Mouse (Mus musculus): ENCODE data around the gene Srcin1.
A peak's percentile ranks its signal among the peaks of the same experiment; 100 is the strongest.

Srcin1 gene

GRCm38 (mm10) chr11:97556569-97557408 lies 19.2 kb downstream of the Srcin1 start:
- peak; percentile 41 for DNase-seq (ENCODE audit: low read depth, low spot score)

GRCm38 (mm10) chr11:97555144-97555543 lies 20.8 kb downstream of the Srcin1 start:
- DNase-seq (ENCODE audit: low read depth, low spot score) = no peak

- no peak for DNase-seq (ENCODE audit: low read depth, low spot score)
These were observed 23.8 kb downstream of the Srcin1 start for GRCm38 (mm10) chr11:97552151-97552550.

- DNase-seq (ENCODE audit: low read depth, low spot score) = no peak
These were observed 27.2 kb downstream of the Srcin1 start for GRCm38 (mm10) chr11:97548757-97549156.

- no peak for DNase-seq (ENCODE audit: low read depth, low spot score)
These were observed 27.9 kb downstream of the Srcin1 start for GRCm38 (mm10) chr11:97547957-97548706.

- peak; percentile 45 for DNase-seq (ENCODE audit: low read depth, low spot score)
These were observed 29.1 kb downstream of the Srcin1 start for GRCm38 (mm10) chr11:97546804-97547411.

GRCm38 (mm10) chr11:97545808-97546560 lies 30.0 kb downstream of the Srcin1 start:
- no peak for DNase-seq (ENCODE audit: low read depth, low spot score)

GRCm38 (mm10) chr11:97543883-97544282 lies 32.1 kb downstream of the Srcin1 start:
- no peak for DNase-seq (ENCODE audit: low read depth, low spot score)

- DNase-seq (ENCODE audit: low read depth, low spot score) = no peak
These were observed 32.7 kb downstream of the Srcin1 start for GRCm38 (mm10) chr11:97543181-97543733.

GRCm38 (mm10) chr11:97542171-97543150 lies 33.5 kb downstream of the Srcin1 start:
- no peak for DNase-seq (ENCODE audit: low read depth, low spot score)

GRCm38 (mm10) chr11:97540604-97541003 lies 35.4 kb downstream of the Srcin1 start:
- DNase-seq (ENCODE audit: low read depth, low spot score) = no peak

- DNase-seq (ENCODE audit: low read depth, low spot score) = no peak
These were observed 35.9 kb downstream of the Srcin1 start for GRCm38 (mm10) chr11:97540136-97540535.

GRCm38 (mm10) chr11:97539622-97540021 lies 36.4 kb downstream of the Srcin1 start:
- no peak for DNase-seq (ENCODE audit: low read depth, low spot score)

- DNase-seq (ENCODE audit: low read depth, low spot score) = no peak
These were observed 38.4 kb downstream of the Srcin1 start for GRCm38 (mm10) chr11:97537580-97538089.

GRCm38 (mm10) chr11:97536835-97537579 lies 39.0 kb downstream of the Srcin1 start:
- no peak for DNase-seq (ENCODE audit: low read depth, low spot score)

- DNase-seq (ENCODE audit: low read depth, low spot score) = no peak
These were observed 39.8 kb downstream of the Srcin1 start for GRCm38 (mm10) chr11:97536083-97536747.

- no peak for DNase-seq (ENCODE audit: low read depth, low spot score)
These were observed 40.3 kb downstream of the Srcin1 start for GRCm38 (mm10) chr11:97535660-97536059.

- DNase-seq (ENCODE audit: low read depth, low spot score) = no peak
These were observed 40.7 kb downstream of the Srcin1 start for GRCm38 (mm10) chr11:97535308-97535630.
